Mouse (Mus musculus): ENCODE measurements around the gene Gstcd. TPM values are rescaled to one million over a fixed set of nuclear protein-coding genes. Genes with fewer than 3 reads are reported as not detected.
A peak's percentile ranks its signal among the peaks of the same experiment; 100 is the strongest.

Gstcd gene
- polyA plus RNA-seq (2015; fragmentation: Nextera tagmentation; extraction: Ambion mirVana), result 4.2 and 4.3 TPM in 2 replicates

GRCm38 (mm10) chr3:133091664-133092273, at the start of gene Gstcd, which contains the start of gene Ints12:
TSS of gene Gstcd (minus strand) at chr3:133092033.
TSS of gene Ints12 (plus strand) at chr3:133091840.
- H3K27me3 ChIP-seq (replicated peaks), result no peaks in the 10 kb centered on the region
- H3K36me3 ChIP-seq (replicated peaks), result no peaks in the 10 kb centered on the region
- H3K4me1 ChIP-seq, result peaks cover 32% of the 10 kb centered on the region
- H3K4me2 ChIP-seq, result peak within 1 kb of the TSS; percentile 62
- under 1% methylated on average over 50 of the region's 53 CpGs for WGBS
- peak within 1 kb of the TSS; percentile 89 for H3K4me3 ChIP-seq
- no peaks in the 10 kb centered on the region for H3K9me3 ChIP-seq
- H3K9ac ChIP-seq, result peak within 1 kb of the TSS; percentile 87
- ATAC-seq (replicated peaks), result peak; percentile 99
- peak within 1 kb of the TSS; percentile 98 for H3K27ac ChIP-seq

- Histone ChIP-seq H3K4me1 (no peaks in the 10 kb centered on the region), H3K36me3 (replicated peaks) (no peaks in the 10 kb centered on the region), H3K9me3 (no peaks in the 10 kb centered on the region), H3K4me2 (no peak overlapping the region), H3K27me3 (replicated peaks) (no peaks in the 10 kb centered on the region), H3K4me3 (no peak overlapping the region), H3K9ac (no peak overlapping the region), H3K27ac (no peak overlapping the region)
- 0 out of 2 replicates have a peak, but pooled peaks have one; percentile 24 for ATAC-seq (replicated peaks)
- WGBS, result 51% methylated on average over 8 of the region's 8 CpGs
Observed at GRCm38 (mm10) chr3:133132611-133133010, 40.8 kb upstream of the Gstcd start.

GRCm38 (mm10) chr3:133131372-133131771, 39.5 kb upstream of the Gstcd start:
- H3K4me2 ChIP-seq, result no peak overlapping the region
- no peak for ATAC-seq (replicated peaks)
- WGBS, result 92% methylated on average over 5 of the region's 5 CpGs
- no peak overlapping the region for H3K9ac ChIP-seq
- no peaks in the 10 kb centered on the region for H3K4me1 ChIP-seq
- H3K4me3 ChIP-seq, result no peak overlapping the region
- H3K27ac ChIP-seq, result no peak overlapping the region
- no peaks in the 10 kb centered on the region for H3K27me3 ChIP-seq (replicated peaks)
- no peaks in the 10 kb centered on the region for H3K36me3 ChIP-seq (replicated peaks)
- H3K9me3 ChIP-seq, result no peaks in the 10 kb centered on the region

GRCm38 (mm10) chr3:133113281-133113680, 21.4 kb upstream of the Gstcd start:
- Histone ChIP-seq H3K9ac (no peak overlapping the region), H3K27ac (no peak overlapping the region), H3K36me3 (replicated peaks) (0 out of 2 replicates have a peak, but pooled peaks cover 6% of the 10 kb centered on the region), H3K4me1 (no peaks in the 10 kb centered on the region), H3K27me3 (replicated peaks) (no peaks in the 10 kb centered on the region), H3K9me3 (no peaks in the 10 kb centered on the region), H3K4me3 (no peak overlapping the region), H3K4me2 (no peak overlapping the region)
- WGBS, result 65% methylated on average over 1 of the region's 1 CpGs
- no peak for ATAC-seq (replicated peaks)

- ATAC-seq (replicated peaks), result peak; percentile 66
- H3K27me3 ChIP-seq (replicated peaks), result no peaks in the 10 kb centered on the region
- H3K4me1 ChIP-seq, result no peaks in the 10 kb centered on the region
- no peak overlapping the region for H3K27ac ChIP-seq
- H3K9ac ChIP-seq, result no peak overlapping the region
- 35% methylated on average over 2 of the region's 2 CpGs for WGBS
- H3K4me3 ChIP-seq, result no peak overlapping the region
- H3K4me2 ChIP-seq, result no peak overlapping the region
- peaks cover 12% of the 10 kb centered on the region; the same call in 1 of the 2 replicates for H3K36me3 ChIP-seq (replicated peaks)
- no peaks in the 10 kb centered on the region for H3K9me3 ChIP-seq
Observed at GRCm38 (mm10) chr3:133111741-133112140, 19.9 kb upstream of the Gstcd start.

GRCm38 (mm10) chr3:133109844-133110243, 18.0 kb upstream of the Gstcd start:
- H3K9ac ChIP-seq, result no peak overlapping the region
- no peak for ATAC-seq (replicated peaks)
- H3K4me3 ChIP-seq, result no peak overlapping the region
- no peak overlapping the region for H3K27ac ChIP-seq
- no peaks in the 10 kb centered on the region for H3K9me3 ChIP-seq
- no peak overlapping the region for H3K4me2 ChIP-seq
- 94% methylated on average over 4 of the region's 4 CpGs for WGBS
- H3K27me3 ChIP-seq (replicated peaks), result no peaks in the 10 kb centered on the region
- no peaks in the 10 kb centered on the region for H3K4me1 ChIP-seq
- H3K36me3 ChIP-seq (replicated peaks), result peaks cover 23% of the 10 kb centered on the region; the same call in 1 of the 2 replicates

GRCm38 (mm10) chr3:133108731-133109130, 16.9 kb upstream of the Gstcd start:
- WGBS, result 96% methylated on average over 4 of the region's 4 CpGs
- peaks cover 27% of the 10 kb centered on the region; the same call in 1 of the 2 replicates for H3K36me3 ChIP-seq (replicated peaks)
- H3K9ac ChIP-seq, result no peak overlapping the region
- no peak overlapping the region for H3K4me3 ChIP-seq
- H3K27ac ChIP-seq, result no peak overlapping the region
- H3K4me2 ChIP-seq, result no peak overlapping the region
- H3K4me1 ChIP-seq, result no peaks in the 10 kb centered on the region
- no peaks in the 10 kb centered on the region for H3K27me3 ChIP-seq (replicated peaks)
- ATAC-seq (replicated peaks), result no peak
- H3K9me3 ChIP-seq, result no peaks in the 10 kb centered on the region

- ATAC-seq (replicated peaks), result no peak
- no peaks in the 10 kb centered on the region for H3K9me3 ChIP-seq
- H3K4me2 ChIP-seq, result no peak overlapping the region
- H3K4me1 ChIP-seq, result no peaks in the 10 kb centered on the region
- H3K36me3 ChIP-seq (replicated peaks), result peaks cover 48% of the 10 kb centered on the region; the same call in 1 of the 2 replicates
- WGBS, result 94% methylated on average over 3 of the region's 3 CpGs
- no peaks in the 10 kb centered on the region for H3K27me3 ChIP-seq (replicated peaks)
- H3K9ac ChIP-seq, result no peak overlapping the region
- no peak overlapping the region for H3K4me3 ChIP-seq
- no peak overlapping the region for H3K27ac ChIP-seq
Observed at GRCm38 (mm10) chr3:133104436-133104835, 12.6 kb upstream of the Gstcd start.

GRCm38 (mm10) chr3:133103768-133104167, 11.9 kb upstream of the Gstcd start:
- H3K27me3 ChIP-seq (replicated peaks), result no peaks in the 10 kb centered on the region
- H3K27ac ChIP-seq, result no peak overlapping the region
- WGBS, result 94% methylated on average over 3 of the region's 3 CpGs
- no peak overlapping the region for H3K4me2 ChIP-seq
- H3K4me1 ChIP-seq, result no peaks in the 10 kb centered on the region
- no peak overlapping the region for H3K9ac ChIP-seq
- no peaks in the 10 kb centered on the region for H3K9me3 ChIP-seq
- H3K36me3 ChIP-seq (replicated peaks), result peaks cover 48% of the 10 kb centered on the region
- no peak overlapping the region for H3K4me3 ChIP-seq
- ATAC-seq (replicated peaks), result no peak

- H3K4me1 ChIP-seq, result peaks cover 8% of the 10 kb centered on the region
- H3K36me3 ChIP-seq (replicated peaks), result peaks cover 37% of the 10 kb centered on the region
- no peak overlapping the region for H3K27ac ChIP-seq
- 92% methylated on average over 2 of the region's 2 CpGs for WGBS
- no peak overlapping the region for H3K9ac ChIP-seq
- H3K9me3 ChIP-seq, result no peaks in the 10 kb centered on the region
- no peak overlapping the region for H3K4me2 ChIP-seq
- H3K4me3 ChIP-seq, result no peak overlapping the region
- no peak for ATAC-seq (replicated peaks)
- H3K27me3 ChIP-seq (replicated peaks), result no peaks in the 10 kb centered on the region
Observed at GRCm38 (mm10) chr3:133098909-133099308, 7.1 kb upstream of the Gstcd start.

GRCm38 (mm10) chr3:133098336-133098735, 6.5 kb upstream of the Gstcd start:
- 94% methylated on average over 4 of the region's 4 CpGs for WGBS
- H3K36me3 ChIP-seq (replicated peaks), result peaks cover 31% of the 10 kb centered on the region
- no peak overlapping the region for H3K4me2 ChIP-seq
- peaks cover 11% of the 10 kb centered on the region for H3K4me1 ChIP-seq
- H3K27ac ChIP-seq, result no peak overlapping the region
- no peak for ATAC-seq (replicated peaks)
- no peaks in the 10 kb centered on the region for H3K27me3 ChIP-seq (replicated peaks)
- H3K9ac ChIP-seq, result no peak overlapping the region
- no peak overlapping the region for H3K4me3 ChIP-seq
- H3K9me3 ChIP-seq, result no peaks in the 10 kb centered on the region

GRCm38 (mm10) chr3:133097936-133098335, 6.1 kb upstream of the Gstcd start:
- 96% methylated on average over 6 of the region's 6 CpGs for WGBS
- H3K4me2 ChIP-seq, result no peak overlapping the region
- H3K27ac ChIP-seq, result no peak overlapping the region
- peaks cover 15% of the 10 kb centered on the region for H3K4me1 ChIP-seq
- H3K4me3 ChIP-seq, result no peak overlapping the region
- H3K27me3 ChIP-seq (replicated peaks), result no peaks in the 10 kb centered on the region
- no peaks in the 10 kb centered on the region for H3K9me3 ChIP-seq
- H3K9ac ChIP-seq, result no peak overlapping the region
- H3K36me3 ChIP-seq (replicated peaks), result peaks cover 31% of the 10 kb centered on the region
- ATAC-seq (replicated peaks), result no peak

- no peaks in the 10 kb centered on the region for H3K27me3 ChIP-seq (replicated peaks)
- H3K27ac ChIP-seq, result no peak overlapping the region
- ATAC-seq (replicated peaks), result no peak
- no peak overlapping the region for H3K9ac ChIP-seq
- H3K4me3 ChIP-seq, result no peak overlapping the region
- H3K4me2 ChIP-seq, result no peak overlapping the region
- WGBS, result 82% methylated on average over 1 of the region's 1 CpGs
- H3K36me3 ChIP-seq (replicated peaks), result peaks cover 15% of the 10 kb centered on the region
- H3K4me1 ChIP-seq, result peaks cover 32% of the 10 kb centered on the region
- H3K9me3 ChIP-seq, result no peaks in the 10 kb centered on the region
Observed at GRCm38 (mm10) chr3:133094305-133094704, 2.5 kb upstream of the Gstcd start.
